Comparison of ENCODE assay signal across 29 mouse cellular contexts in the genomic region with DNA sequence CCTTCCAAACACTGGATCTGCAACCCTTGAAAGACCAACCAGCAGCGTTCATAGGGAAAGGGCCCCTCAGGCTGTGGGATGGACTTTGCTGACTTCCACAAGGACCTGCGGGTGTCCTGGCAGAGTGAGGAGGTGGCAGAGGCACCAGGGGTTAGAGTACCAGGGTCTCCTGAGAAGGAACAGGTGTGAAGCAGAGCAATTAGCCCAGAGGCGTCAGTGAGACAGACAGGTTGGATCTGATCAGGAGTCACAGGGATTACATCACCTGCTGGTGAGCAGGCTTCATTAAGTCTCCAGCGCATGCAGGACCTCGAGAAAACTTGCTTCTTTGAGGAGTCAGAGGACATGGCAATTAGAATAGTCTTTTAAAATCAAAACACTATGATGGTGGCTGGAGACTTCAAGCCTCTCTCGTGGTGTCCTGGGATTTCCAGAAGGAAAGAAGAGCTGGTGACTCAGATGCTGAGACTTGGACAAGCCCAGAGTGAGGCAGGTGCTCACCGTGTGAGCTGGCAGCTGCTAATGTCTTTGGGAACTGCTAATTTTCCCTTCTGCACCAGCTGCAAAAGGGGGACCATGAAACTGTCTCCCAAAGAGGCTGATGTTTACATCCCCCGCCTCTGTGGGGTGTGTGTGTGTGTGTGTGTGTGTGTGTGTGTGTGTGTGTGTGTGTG. TPM values are rescaled to one million over a fixed set of nuclear protein-coding genes. Genes with fewer than 3 reads are reported as not detected.
A peak's percentile ranks its signal among the peaks of the same experiment; 100 is the strongest.
DNase-seq lines count a peak whose midpoint lies in the region; ATAC-seq and TF ChIP-seq lines count a peak whose summit lies in the region.
"Had no signal": no experiment of that assay in that cellular context is flagged by ENCODE, and none has a peak within 500 bp of the region (broad histone marks: within the 10 kb centered on the region; RNA-seq: fewer than 3 reads in every experiment).

No protein-coding gene starts in this region.

- no peak overlapping the region for H3K4me3 ChIP-seq in hindbrain, embryonic 13.5 days
- H3K4me3 ChIP-seq in hindbrain, embryonic 12.5 days: no peak overlapping the region
- H3K4me3 ChIP-seq in liver, embryonic 12.5 days: no peak overlapping the region
- H3K4me3 ChIP-seq in liver, postnatal 0 days (ENCODE audit: low read depth, low read length): no peak overlapping the region
- H3K4me3 ChIP-seq in bone marrow, adult 2 months (replicated peaks; ENCODE audit: control insufficient read depth, low read depth, low read length): no peak overlapping the region
- H3K4me3 ChIP-seq in embryonic facial prominence, embryonic 15.5 days (replicated peaks): no peak overlapping the region
- no peak overlapping the region for H3K4me3 ChIP-seq in kidney, embryonic 14.5 days (ENCODE audit: low read length)
- H3K4me3 ChIP-seq: embryonic facial prominence, embryonic 13.5 days; heart, adult 2 months; heart, embryonic 12.5 days; hindbrain, embryonic 15.5 days; intestine, embryonic 15.5 days; limb, embryonic 13.5 days; liver, embryonic 15.5 days; midbrain, embryonic 12.5 days had no signal

- no peak for DNase-seq in liver, postnatal 0 days
- DNase-seq in cerebellum, adult 8-10 months: no peak
- DNase-seq: adrenal gland, postnatal 25 days; cerebellum, adult 9-10 months; cerebellum, postnatal 36 days; embryo, embryonic 11 days; forebrain, postnatal 0 days; heart, adult 2 months; heart, postnatal 4 days; kidney, adult 2 months; layer of hippocampus, adult 9-11 months; lung, postnatal 36 days; right cerebral cortex, postnatal 4 days; thymus, adult 2 months; thymus, postnatal 4 days had no signal

- ATAC-seq in hindbrain, embryonic 13.5 days (ENCODE audit: low FRiP score): no peak
- no peak for ATAC-seq in hindbrain, embryonic 12.5 days (ENCODE audit: low FRiP score)
- no peak for ATAC-seq in liver, embryonic 12.5 days
- ATAC-seq in liver, postnatal 0 days: no peak
- peak; percentile 59; the same call in 1 of the 2 replicates for ATAC-seq in embryonic facial prominence, embryonic 15.5 days (ENCODE audit: insufficient number of reproducible peaks, low FRiP score, low TSS enrichment, low read depth)
- no peak for ATAC-seq in kidney, embryonic 14.5 days (ENCODE audit: low FRiP score, low TSS enrichment)
- ATAC-seq: forebrain, postnatal 0 days; intestine, embryonic 15.5 days had no signal

- TF ChIP-seq CTCF in liver, postnatal 0 days (IDR thresholded peaks at IDR 0.05; ENCODE audit: low read depth): no peak
- no peak for TF ChIP-seq CTCF in bone marrow, adult 2 months (IDR thresholded peaks at IDR 0.05; ENCODE audit: control insufficient read depth, insufficient read depth, low read length)

- H3K27ac ChIP-seq in hindbrain, embryonic 13.5 days: 0 out of 2 replicates have a peak overlapping the region, but pooled peaks have one; percentile 8
- H3K27ac ChIP-seq in hindbrain, embryonic 12.5 days: no peak overlapping the region
- peak overlapping the region; percentile 21; the same call in 1 of the 2 replicates for H3K27ac ChIP-seq in liver, embryonic 12.5 days
- no peak overlapping the region for H3K27ac ChIP-seq in liver, postnatal 0 days (ENCODE audit: low read depth)
- H3K27ac ChIP-seq in bone marrow, adult 2 months (ENCODE audit: control insufficient read depth, insufficient read depth, low read depth, low read length, poor library complexity): peak overlapping the region; percentile 14
- no peak overlapping the region for H3K27ac ChIP-seq in embryonic facial prominence, embryonic 15.5 days (replicated peaks)
- H3K27ac ChIP-seq in kidney, embryonic 14.5 days (ENCODE audit: low read depth, low read length): no peak overlapping the region
- H3K27ac ChIP-seq: embryonic facial prominence, embryonic 13.5 days; heart, adult 2 months; hindbrain, embryonic 15.5 days; intestine, embryonic 15.5 days; kidney, postnatal 0 days; limb, embryonic 13.5 days; liver, embryonic 15.5 days; midbrain, embryonic 12.5 days had no signal

- no peak for TF ChIP-seq EP300 in liver, postnatal 0 days (IDR thresholded peaks at IDR 0.05; ENCODE audit: low read depth)

- WGBS in hindbrain, embryonic 13.5 days: 68% methylated on average over 8 of the region's 8 CpGs
- WGBS in hindbrain, embryonic 12.5 days: 66% methylated on average over 8 of the region's 8 CpGs
- WGBS in liver, embryonic 12.5 days (ENCODE audit: insufficient replicate concordance): 70% methylated on average over 8 of the region's 8 CpGs
- WGBS in liver, postnatal 0 days (ENCODE audit: insufficient replicate concordance): 62% methylated on average over 8 of the region's 8 CpGs
- WGBS in bone marrow, adult 2 months: 59% methylated on average over 8 of the region's 8 CpGs
- WGBS in embryonic facial prominence, embryonic 15.5 days: 46% methylated on average over 8 of the region's 8 CpGs
- WGBS in kidney, embryonic 14.5 days: 48% methylated on average over 8 of the region's 8 CpGs

- no peak overlapping the region for H3K9ac ChIP-seq in hindbrain, embryonic 13.5 days
- H3K9ac ChIP-seq in hindbrain, embryonic 12.5 days: no peak overlapping the region
- H3K9ac ChIP-seq in liver, embryonic 12.5 days: no peak overlapping the region
- no peak overlapping the region for H3K9ac ChIP-seq in liver, postnatal 0 days (replicated peaks)
- H3K9ac ChIP-seq in embryonic facial prominence, embryonic 15.5 days: no peak overlapping the region
- no peak overlapping the region for H3K9ac ChIP-seq in kidney, embryonic 14.5 days (ENCODE audit: low read depth, low read length)
- H3K9ac ChIP-seq: embryonic facial prominence, embryonic 13.5 days; forebrain, postnatal 0 days; heart, embryonic 12.5 days; hindbrain, embryonic 15.5 days; intestine, embryonic 15.5 days; limb, embryonic 13.5 days; liver, embryonic 15.5 days; midbrain, embryonic 12.5 days had no signal

- TF ChIP-seq POLR2A in bone marrow, adult 2 months (IDR thresholded peaks at IDR 0.05; ENCODE audit: borderline replicate concordance, control insufficient read depth, low read depth, low read length): no peak

- peaks cover 23% of the 10 kb centered on the region for H3K4me1 ChIP-seq in hindbrain, embryonic 13.5 days (replicated peaks)
- 0 out of 2 replicates have a peak, but pooled peaks cover 3% of the 10 kb centered on the region for H3K4me1 ChIP-seq in hindbrain, embryonic 12.5 days
- peaks cover 38% of the 10 kb centered on the region for H3K4me1 ChIP-seq in liver, embryonic 12.5 days
- peaks cover 20% of the 10 kb centered on the region for H3K4me1 ChIP-seq in liver, postnatal 0 days (ENCODE audit: insufficient read depth)
- H3K4me1 ChIP-seq in bone marrow, adult 2 months (ENCODE audit: control insufficient read depth, insufficient read depth, low read length): peaks cover 11% of the 10 kb centered on the region
- no peaks in the 10 kb centered on the region for H3K4me1 ChIP-seq in embryonic facial prominence, embryonic 15.5 days
- no peaks in the 10 kb centered on the region for H3K4me1 ChIP-seq in kidney, embryonic 14.5 days (ENCODE audit: control insufficient read depth, insufficient read depth, low read length)
- H3K4me1 ChIP-seq: embryonic facial prominence, embryonic 13.5 days; intestine, embryonic 15.5 days; midbrain, embryonic 12.5 days had no signal

- no peak overlapping the region for H3K4me2 ChIP-seq in hindbrain, embryonic 13.5 days
- H3K4me2 ChIP-seq in hindbrain, embryonic 12.5 days (replicated peaks): no peak overlapping the region
- no peak overlapping the region for H3K4me2 ChIP-seq in liver, embryonic 12.5 days
- H3K4me2 ChIP-seq in liver, postnatal 0 days (ENCODE audit: low read depth, low read length): no peak overlapping the region
- no peak overlapping the region for H3K4me2 ChIP-seq in embryonic facial prominence, embryonic 15.5 days (replicated peaks)
- no peak overlapping the region for H3K4me2 ChIP-seq in kidney, embryonic 14.5 days (replicated peaks; ENCODE audit: low read depth, low read length)
- H3K4me2 ChIP-seq: embryonic facial prominence, embryonic 13.5 days; heart, embryonic 12.5 days; hindbrain, embryonic 15.5 days; intestine, embryonic 15.5 days; limb, embryonic 13.5 days; liver, embryonic 15.5 days; midbrain, embryonic 12.5 days had no signal

- no peaks in the 10 kb centered on the region for H3K9me3 ChIP-seq in hindbrain, embryonic 13.5 days
- no peaks in the 10 kb centered on the region for H3K9me3 ChIP-seq in hindbrain, embryonic 12.5 days (replicated peaks)
- no peaks in the 10 kb centered on the region for H3K9me3 ChIP-seq in liver, embryonic 12.5 days (replicated peaks)
- no peaks in the 10 kb centered on the region for H3K9me3 ChIP-seq in liver, postnatal 0 days (ENCODE audit: low read length)
- no peaks in the 10 kb centered on the region for H3K9me3 ChIP-seq in embryonic facial prominence, embryonic 15.5 days (replicated peaks)
- no peaks in the 10 kb centered on the region for H3K9me3 ChIP-seq in kidney, embryonic 14.5 days (ENCODE audit: control insufficient read depth, low read length)
- H3K9me3 ChIP-seq: embryonic facial prominence, embryonic 13.5 days; heart, embryonic 12.5 days; hindbrain, embryonic 15.5 days; intestine, embryonic 15.5 days; limb, embryonic 13.5 days; liver, embryonic 15.5 days; midbrain, embryonic 12.5 days had no signal

- H3K27me3 ChIP-seq in hindbrain, embryonic 13.5 days: no peaks in the 10 kb centered on the region
- no peaks in the 10 kb centered on the region for H3K27me3 ChIP-seq in hindbrain, embryonic 12.5 days
- H3K27me3 ChIP-seq in liver, embryonic 12.5 days (replicated peaks): peaks cover 4% of the 10 kb centered on the region; the same call in 1 of the 2 replicates
- H3K27me3 ChIP-seq in liver, postnatal 0 days (ENCODE audit: insufficient read depth, low read length): no peaks in the 10 kb centered on the region; the same call in 1 of the 2 replicates
- 0 out of 2 replicates have a peak, but pooled peaks cover 3% of the 10 kb centered on the region for H3K27me3 ChIP-seq in embryonic facial prominence, embryonic 15.5 days
- peaks cover 2% of the 10 kb centered on the region for H3K27me3 ChIP-seq in kidney, embryonic 14.5 days (ENCODE audit: control insufficient read depth, insufficient read depth, low read length)
- H3K27me3 ChIP-seq: embryonic facial prominence, embryonic 13.5 days; hindbrain, embryonic 15.5 days; intestine, embryonic 15.5 days; liver, embryonic 15.5 days; midbrain, embryonic 12.5 days had no signal

- no peaks in the 10 kb centered on the region for H3K36me3 ChIP-seq in hindbrain, embryonic 13.5 days
- no peaks in the 10 kb centered on the region for H3K36me3 ChIP-seq in hindbrain, embryonic 12.5 days
- H3K36me3 ChIP-seq in liver, embryonic 12.5 days: no peaks in the 10 kb centered on the region
- H3K36me3 ChIP-seq in liver, postnatal 0 days (replicated peaks; ENCODE audit: insufficient read depth, low read length): no peaks in the 10 kb centered on the region
- H3K36me3 ChIP-seq in embryonic facial prominence, embryonic 15.5 days: no peaks in the 10 kb centered on the region
- H3K36me3 ChIP-seq in kidney, embryonic 14.5 days (ENCODE audit: control insufficient read depth, insufficient read depth, low read length): no peaks in the 10 kb centered on the region
- H3K36me3 ChIP-seq: embryonic facial prominence, embryonic 13.5 days; heart, embryonic 12.5 days; hindbrain, embryonic 15.5 days; intestine, embryonic 15.5 days; limb, embryonic 13.5 days; liver, embryonic 15.5 days; midbrain, embryonic 12.5 days had no signal

RNA-seq across cellular contexts. Expression of gene Lmo2, which starts 9.7 kb away (rescaled TPM):
- 34.1 and 42.3 TPM in 2 replicates for polyA plus RNA-seq in hindbrain, embryonic 13.5 days (2015; fragmentation: Nextera tagmentation; extraction: Ambion mirVana)
- 25.6 and 27.2 TPM in 2 replicates for polyA plus RNA-seq in hindbrain, embryonic 12.5 days (2016; fragmentation: Nextera tagmentation; extraction: Ambion mirVana)
- polyA plus RNA-seq in liver, embryonic 12.5 days (2016; fragmentation: Nextera tagmentation; extraction: Ambion mirVana): 188 and 194 TPM in 2 replicates
- polyA plus RNA-seq in liver, postnatal 0 days (2015; fragmentation: Nextera tagmentation; extraction: Ambion mirVana): 58.8 and 63.7 TPM in 2 replicates
- polyA plus RNA-seq in bone marrow, adult 2 months (2011; ENCODE audit: insufficient read depth, insufficient read length, low replicate concordance, missing spikeins): 110 and 144 TPM in 2 replicates
- 18.6 and 20.8 TPM in 2 replicates for polyA plus RNA-seq in embryonic facial prominence, embryonic 15.5 days (2015; fragmentation: Nextera tagmentation; extraction: Ambion mirVana)
- 33.3 and 36.7 TPM in 2 replicates for polyA plus RNA-seq in kidney, embryonic 14.5 days (2014; fragmentation: Nextera tagmentation; extraction: Ambion mirVana)

Comparison
In these comparisons a context has a peak if more than half of its experiments do, and no peak if none do; other contexts are left out.
1. H3K27ac ChIP-seq: peak in hindbrain, embryonic 13.5 days (single experiment), liver, embryonic 12.5 days (single experiment) and bone marrow, adult 2 months (single experiment); none in hindbrain, embryonic 12.5 days (single experiment), liver, postnatal 0 days (single experiment), embryonic facial prominence, embryonic 15.5 days (single experiment) and kidney, embryonic 14.5 days (single experiment).